Mouse (Mus musculus) layer of hippocampus, postnatal 36 days (tissue): ENCODE data around the gene Glcci1. TPM values are rescaled to one million over a fixed set of nuclear protein-coding genes. Genes with fewer than 3 reads are reported as not detected.

Source experiments
- DNase-seq, 2 experiments: peaks; one replicate each; pipeline ENCODE4 v3.0.0; 2022
- total RNA-seq, 2 experiments: library from RNA; stranded (reverse); gene quantifications; 2 replicates each; pipeline ENCODE4 v1.2.3; 2021

Gene Glcci1
- total RNA-seq, 2 experiments from 2014 or later: 77.4 to 85.2 TPM

- DNase-seq: no peak
Measured at GRCm38 (mm10) chr6:8556849-8557571, 47.6 kb downstream of the Glcci1 start.

DNA sequence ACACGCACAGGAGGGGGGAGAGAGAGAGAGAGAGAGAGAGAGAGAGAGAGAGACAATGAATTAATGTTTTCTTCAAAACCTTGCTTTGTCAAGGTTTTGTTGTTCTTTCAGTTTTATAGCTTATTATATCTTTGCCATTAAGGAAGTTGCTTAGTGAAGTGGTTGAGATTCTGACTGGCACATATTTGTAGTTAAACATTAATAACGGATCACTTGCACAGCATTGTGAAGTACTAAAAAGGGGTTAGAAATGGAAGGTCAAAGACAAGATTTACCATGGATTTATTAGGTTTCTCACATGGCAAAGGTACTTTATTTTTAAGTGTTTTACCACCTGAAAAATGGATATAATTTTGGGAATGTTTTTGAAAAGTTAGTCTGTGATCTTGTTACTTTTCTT is 51.3 kb downstream of the Glcci1 start:
- no peak for DNase-seq

- peak; percentile 16 to 29 for DNase-seq
Measured at GRCm38 (mm10) chr6:8582377-8582776, 73.0 kb downstream of the Glcci1 start.

DNA sequence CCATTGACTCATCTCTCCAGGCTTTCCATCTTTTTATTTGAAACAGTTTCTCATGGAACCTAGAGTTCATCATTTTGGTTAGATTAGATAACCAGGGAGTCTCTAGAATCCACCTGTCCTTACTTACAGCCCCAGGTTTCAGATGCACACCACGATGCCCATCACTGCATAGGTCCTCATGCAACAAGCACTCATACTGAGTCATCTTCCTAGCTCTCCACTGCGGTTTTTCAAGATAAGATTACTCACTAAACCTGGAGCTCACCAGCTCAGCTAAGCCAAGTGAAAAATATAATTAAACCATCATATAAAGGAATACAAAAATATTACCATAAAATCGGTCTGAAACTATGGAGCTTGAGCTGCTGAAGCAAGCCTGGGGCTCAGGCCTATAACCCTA is 74.5 kb downstream of the Glcci1 start:
- no peak for DNase-seq

DNA sequence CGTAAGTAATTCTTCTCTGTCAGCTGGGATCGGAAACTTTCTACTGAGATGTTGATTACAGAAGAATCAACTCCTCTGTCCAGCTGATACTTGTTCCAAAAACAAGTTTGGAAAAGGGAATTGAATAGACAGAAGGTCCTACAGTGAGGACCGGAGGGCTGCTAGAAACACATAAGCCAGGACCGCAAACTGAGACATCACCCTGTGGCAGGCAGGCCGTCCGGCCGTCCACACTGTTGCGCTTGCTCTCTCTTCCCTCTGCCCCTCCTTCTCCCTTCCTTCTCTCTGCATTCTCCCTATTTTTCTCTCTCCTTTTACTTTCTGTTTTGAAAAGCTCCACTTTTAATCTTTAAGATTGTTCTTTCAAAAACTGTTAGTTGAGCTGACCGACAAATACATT is 82.3 kb downstream of the Glcci1 start:
- no peak for DNase-seq

DNA sequence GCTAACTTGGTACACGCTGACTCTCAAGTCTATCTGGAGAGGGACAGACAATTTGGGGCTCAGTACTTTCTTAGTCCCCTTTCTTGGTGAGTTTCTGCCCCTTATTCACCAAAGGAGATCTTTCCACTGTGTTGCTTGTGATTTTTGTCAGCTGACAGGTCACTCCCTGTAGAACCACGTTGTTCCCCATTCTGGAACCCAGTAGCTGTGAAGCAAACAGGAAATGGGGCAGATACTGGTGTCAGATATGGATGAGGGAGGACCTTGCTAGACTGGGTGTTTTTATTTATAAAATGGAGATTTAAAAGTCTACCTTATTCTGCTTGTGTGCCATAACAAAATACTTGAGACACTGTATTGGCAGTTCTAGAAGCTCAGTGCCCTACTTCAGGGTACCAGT is 108.0 kb downstream of the Glcci1 start:
- no peak for DNase-seq

- DNase-seq: no peak
Measured at GRCm38 (mm10) chr6:8619582-8620350, 110.4 kb downstream of the Glcci1 start.

- no peak for DNase-seq
Measured at GRCm38 (mm10) chr6:8623045-8623444, 113.6 kb downstream of the Glcci1 start.

GRCm38 (mm10) chr6:8628226-8628625 is 118.8 kb downstream of the Glcci1 start:
- DNase-seq: no peak

GRCm38 (mm10) chr6:8628715-8629267 is 119.4 kb downstream of the Glcci1 start:
- no peak for DNase-seq

- DNase-seq: no peak
Measured at GRCm38 (mm10) chr6:8630531-8630930, 121.1 kb downstream of the Glcci1 start.

- DNase-seq: no peak
Measured at GRCm38 (mm10) chr6:8631362-8631761, 122.0 kb downstream of the Glcci1 start.

- no peak for DNase-seq
Measured at GRCm38 (mm10) chr6:8631986-8632632, 122.7 kb downstream of the Glcci1 start.

DNA sequence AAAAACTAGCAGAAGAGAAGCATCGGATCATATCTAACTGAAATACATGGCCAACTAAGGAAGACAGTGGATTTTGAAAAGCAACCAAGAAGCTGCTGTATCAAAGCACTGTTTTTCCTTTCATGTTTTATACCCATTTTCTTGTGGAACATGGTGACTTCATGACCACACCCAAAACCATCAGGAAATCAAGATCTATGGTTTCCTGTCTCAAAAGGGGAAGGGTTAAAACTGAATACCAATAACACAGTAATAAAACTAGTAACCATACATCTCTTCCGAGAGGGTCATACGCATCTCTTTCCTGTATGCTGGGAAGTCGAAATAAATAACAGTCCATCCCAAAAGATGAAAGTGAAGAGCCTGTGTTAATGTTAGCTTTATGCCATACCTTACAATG is 123.3 kb downstream of the Glcci1 start:
- DNase-seq: no peak

DNA sequence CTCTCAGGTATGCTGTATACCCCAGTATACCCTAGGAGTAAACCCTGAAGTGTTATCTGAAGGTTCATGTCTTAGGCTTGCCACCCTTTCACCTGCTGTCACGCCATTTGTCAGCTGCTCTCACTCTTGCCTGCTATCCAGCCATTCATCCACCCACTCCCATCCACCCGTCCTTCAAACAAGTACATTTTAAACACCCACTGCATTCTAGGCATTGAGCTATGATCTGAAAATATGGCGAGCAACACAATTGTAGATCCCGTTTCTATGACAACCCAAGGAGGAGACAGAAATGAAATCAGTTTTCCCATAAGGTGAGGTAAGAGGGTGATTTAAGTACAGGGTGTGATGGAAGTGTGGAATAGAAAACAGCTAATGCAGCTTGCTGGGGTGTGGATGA is 128.7 kb downstream of the Glcci1 start:
- peak in 1 of 2 experiments; percentile 29 for DNase-seq

GRCm38 (mm10) chr6:8638899-8639298 is 129.5 kb downstream of the Glcci1 start:
- no peak for DNase-seq

GRCm38 (mm10) chr6:8639526-8639925 is 130.1 kb downstream of the Glcci1 start:
- no peak for DNase-seq

DNA sequence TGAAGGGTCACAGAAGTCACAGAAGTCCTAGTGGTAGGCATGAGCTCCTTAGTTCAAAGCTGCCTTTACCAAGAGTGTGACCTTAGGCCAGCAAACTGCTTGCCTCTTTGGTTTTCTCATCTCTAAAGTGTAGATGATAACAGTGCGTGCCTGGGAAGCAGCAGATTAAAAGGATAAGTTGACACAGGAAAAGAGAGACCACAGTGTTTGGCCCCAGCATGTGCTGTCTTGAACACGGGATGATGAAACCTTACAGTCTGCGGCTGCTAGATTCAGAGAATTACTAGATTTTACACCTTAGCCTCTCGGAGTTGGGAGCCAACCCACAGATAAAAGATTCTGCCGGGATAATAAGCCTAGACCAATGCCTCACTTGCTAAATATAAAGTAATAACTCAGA is 131.5 kb downstream of the Glcci1 start:
- no peak for DNase-seq

DNA sequence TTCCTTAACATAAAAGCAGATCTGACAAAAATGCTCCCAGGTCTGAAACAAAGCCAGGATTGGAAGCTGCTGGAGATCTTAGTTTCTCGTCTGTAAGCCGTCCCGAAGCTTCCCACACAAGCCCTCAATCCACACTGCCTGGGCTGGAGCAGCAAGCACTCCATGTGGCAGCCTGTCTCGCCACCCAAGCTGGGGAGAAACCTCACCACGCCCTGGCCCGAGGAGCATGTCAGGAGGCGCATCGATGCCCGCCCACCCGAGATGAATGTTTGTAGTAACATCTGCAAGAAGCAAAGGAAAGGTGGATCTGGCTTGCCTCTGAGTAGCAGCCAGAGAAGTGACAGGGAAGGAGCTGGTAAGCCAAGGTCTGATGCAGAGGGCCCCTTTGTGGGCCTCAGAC is 135.3 kb downstream of the Glcci1 start:
- no peak for DNase-seq

- DNase-seq: no peak
Measured at GRCm38 (mm10) chr6:8645708-8646107, 136.3 kb downstream of the Glcci1 start.
